Comparison of ENCODE assay signal across 14 mouse cellular contexts in the genomic region with DNA sequence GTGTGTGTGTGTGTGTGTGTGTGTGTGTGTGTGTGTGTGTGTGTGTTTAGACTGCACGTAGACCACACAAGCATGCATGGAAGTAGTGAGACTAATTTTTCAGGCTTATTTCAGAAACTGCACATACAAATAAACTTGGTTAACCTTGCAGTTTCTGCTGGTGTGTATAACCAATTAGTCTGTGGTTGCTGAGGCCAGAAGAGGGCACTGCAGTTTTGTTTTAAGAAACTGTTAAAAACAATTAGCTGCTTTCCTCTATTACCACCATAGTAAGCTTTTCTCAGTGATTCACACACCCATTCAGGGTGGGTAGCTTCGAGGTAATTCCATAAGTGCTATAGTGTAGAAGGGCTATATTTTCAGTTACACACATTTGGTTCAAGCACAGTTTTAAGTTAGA. TPM values are rescaled to one million over a fixed set of nuclear protein-coding genes. Genes with fewer than 3 reads are reported as not detected.
DNase-seq lines count a peak whose midpoint lies in the region; ATAC-seq and TF ChIP-seq lines count a peak whose summit lies in the region.
"Had no signal": no experiment of that assay in that cellular context is flagged by ENCODE, and none has a peak within 500 bp of the region (broad histone marks: within the 10 kb centered on the region; RNA-seq: fewer than 3 reads in every experiment).

No protein-coding gene starts in this region.

- H3K4me1 ChIP-seq in liver, postnatal 0 days (ENCODE audit: insufficient read depth): no peaks in the 10 kb centered on the region
- H3K4me1 ChIP-seq: embryonic facial prominence, embryonic 13.5 days; heart, embryonic 15.5 days; hindbrain, embryonic 15.5 days; limb, embryonic 15.5 days had no signal

- no peak overlapping the region for H3K9ac ChIP-seq in liver, postnatal 0 days (replicated peaks)
- H3K9ac ChIP-seq: embryonic facial prominence, embryonic 13.5 days; heart, embryonic 15.5 days; hindbrain, embryonic 15.5 days; limb, embryonic 15.5 days had no signal

- ATAC-seq in liver, postnatal 0 days: no peak
- ATAC-seq in Patski: no peak
- ATAC-seq: CD4-positive, CD25-positive, alpha-beta regulatory T cell, adult 4 months had no signal

- H3K27me3 ChIP-seq in liver, postnatal 0 days (ENCODE audit: insufficient read depth, low read length): no peaks in the 10 kb centered on the region
- no peaks in the 10 kb centered on the region for H3K27me3 ChIP-seq in Patski
- H3K27me3 ChIP-seq: embryonic facial prominence, embryonic 13.5 days; heart, embryonic 15.5 days; hindbrain, embryonic 15.5 days; limb, embryonic 15.5 days had no signal

- CTCF ChIA-PET in Patski (lab: Charles Lee): interaction anchor here (0.7 to 4.3 kb wide), 4 partner anchors 11 to 144 kb away, joined by 3 to 30 read pairs (median 3); no protein-coding TSS in a partner anchor

- TF ChIP-seq CTCF in liver, postnatal 0 days (IDR thresholded peaks at IDR 0.05; ENCODE audit: low read depth): peak; percentile 32; the same call in 1 of the 2 replicates
- peak; percentile 21 for TF ChIP-seq CTCF in Patski (IDR thresholded peaks at IDR 0.05)

- H3K4me2 ChIP-seq in liver, postnatal 0 days (ENCODE audit: low read depth, low read length): no peak overlapping the region
- H3K4me2 ChIP-seq: embryonic facial prominence, embryonic 13.5 days; heart, embryonic 15.5 days; hindbrain, embryonic 15.5 days; limb, embryonic 15.5 days had no signal

- H3K36me3 ChIP-seq in liver, postnatal 0 days (replicated peaks; ENCODE audit: insufficient read depth, low read length): peaks cover 14% of the 10 kb centered on the region
- H3K36me3 ChIP-seq: hindbrain, embryonic 15.5 days had no signal

- H3K4me3 ChIP-seq in liver, postnatal 0 days (ENCODE audit: low read depth, low read length): no peak overlapping the region
- H3K4me3 ChIP-seq: embryonic facial prominence, embryonic 13.5 days; heart, embryonic 15.5 days; hindbrain, embryonic 15.5 days; limb, embryonic 15.5 days had no signal

- TF ChIP-seq EP300 in liver, postnatal 0 days (IDR thresholded peaks at IDR 0.05; ENCODE audit: low read depth): no peak

- POLR2A ChIA-PET in Patski (lab: Charles Lee): no interaction called here

- 65% methylated on average over 2 of the region's 2 CpGs for WGBS in liver, postnatal 0 days (ENCODE audit: insufficient replicate concordance)

- intact Hi-C loops in heart, postnatal 10 days (cut with DNase I): no loop called here
- intact Hi-C loops in gastrocnemius, postnatal 14 days (cut with DNase I; ENCODE audit: low total_unique reads): loop anchor here (10.0 kb wide), 1 partner anchor 144 kb away; no protein-coding TSS in a partner anchor

- in situ Hi-C loops in Patski (cut with MboI; ENCODE audit: low pct_unique_long_range_greater_than_20kb): no loop called here

- H3K9me3 ChIP-seq in liver, postnatal 0 days (ENCODE audit: low read length): no peaks in the 10 kb centered on the region
- H3K9me3 ChIP-seq: embryonic facial prominence, embryonic 13.5 days; heart, embryonic 15.5 days; hindbrain, embryonic 15.5 days; limb, embryonic 15.5 days had no signal

- peak; percentile 11 to 21 for DNase-seq in heart, postnatal 10 days
- no peak for DNase-seq in heart, postnatal 4 days
- DNase-seq in liver, postnatal 0 days: no peak
- DNase-seq in liver (no peak), A20 (ENCODE audit: low read depth, low spot score) (peak; percentile 26), Patski (ENCODE audit: low read depth, low spot score) (no peak)
- DNase-seq in urinary bladder, postnatal 25 days (ENCODE audit: low spot score): no peak
- DNase-seq in gastrocnemius, postnatal 14 days: no peak
- DNase-seq: layer of hippocampus, adult 9-11 months had no signal

- no peak overlapping the region for H3K27ac ChIP-seq in liver, postnatal 0 days (ENCODE audit: low read depth)
- H3K27ac ChIP-seq: embryonic facial prominence, embryonic 13.5 days; heart, embryonic 15.5 days; hindbrain, embryonic 15.5 days; limb, embryonic 15.5 days had no signal

RNA-seq across cellular contexts. Expression of gene Tmem236, which starts 23.5 kb away (rescaled TPM):
- total RNA-seq in heart, postnatal 10 days (2021): not detected
- total RNA-seq in heart, postnatal 4 days (2021): under 1 TPM; 0.21 to 0.25 TPM
- polyA plus RNA-seq in liver, postnatal 0 days (2015; fragmentation: Nextera tagmentation; extraction: Ambion mirVana): 0.02 TPM in 1 of 2 replicates, not detected in the other
- polyA plus RNA-seq in Patski (2021): 0.03 TPM
- under 1 TPM; 0.11 to 0.57 TPM for total RNA-seq in gastrocnemius, postnatal 14 days (2021)
- polyA plus RNA-seq: CD4-positive, CD25-positive, alpha-beta regulatory T cell, adult 4 months had no signal

Comparison
In these comparisons a context has a peak if more than half of its experiments do, and no peak if none do; other contexts are left out.
1. DNase-seq: peak in heart, postnatal 10 days (2 of 2) and A20 (single experiment); none in heart, postnatal 4 days (single experiment), liver, postnatal 0 days (single experiment), liver (single experiment), Patski (single experiment), urinary bladder, postnatal 25 days (single experiment) and gastrocnemius, postnatal 14 days (single experiment).